Mouse (Mus musculus) midbrain, embryonic 13.5 days (tissue): ENCODE data around the gene Rnf187. TPM values are rescaled to one million over a fixed set of nuclear protein-coding genes. Genes with fewer than 3 reads are reported as not detected.

Source experiments
- ATAC-seq: fragments of 200-750 bp; cut with Nextera tagmentation; 2 replicates; pipeline ENCODE4 v1.8.0; 2017; ENCODE audit warnings: mild to moderate bottlenecking, moderate TSS enrichment, moderate library complexity
- H3K27ac ChIP-seq: fragments of 300-500 bp; sonication (generic); 2 replicates; pipeline ENCODE4 v1.5.1; 2015; ENCODE audit warnings: inconsistent platforms, mild to moderate bottlenecking, moderate library complexity
- H3K27me3 ChIP-seq: fragments of 300-500 bp; sonication (generic); 2 replicates; pipeline ENCODE4 v1.6.1; 2015; ENCODE audit warnings: mild to moderate bottlenecking, inconsistent platforms
- H3K36me3 ChIP-seq: fragments of 300-500 bp; sonication (generic); 2 replicates; pipeline ENCODE4 v1.6.1; 2015; ENCODE audit warnings: mild to moderate bottlenecking, inconsistent platforms
- H3K4me1 ChIP-seq: fragments of 300-500 bp; sonication (generic); replicated peaks from 2 replicates; pipeline ENCODE4 v1.6.1; 2015; ENCODE audit warnings: inconsistent platforms
- H3K4me2 ChIP-seq: fragments of 300-500 bp; sonication (generic); replicated peaks from 2 replicates; pipeline ENCODE4 v1.6.1; 2015; ENCODE audit warnings: moderate library complexity, mild to moderate bottlenecking, inconsistent platforms
- H3K4me3 ChIP-seq: fragments of 300-500 bp; sonication (generic); replicated peaks from 2 replicates; pipeline ENCODE4 v1.5.1; 2015; ENCODE audit warnings: mild to moderate bottlenecking, inconsistent platforms
- H3K9ac ChIP-seq: fragments of 300-500 bp; sonication (generic); replicated peaks from 2 replicates; pipeline ENCODE4 v1.6.1; 2015; ENCODE audit warnings: mild to moderate bottlenecking, inconsistent platforms
- H3K9me3 ChIP-seq: fragments of 300-500 bp; sonication (generic); 2 replicates; pipeline ENCODE4 v1.6.1; 2016; ENCODE audit warnings: mild to moderate bottlenecking, inconsistent platforms
- WGBS: fragments of 180-500 bp; shearing (Covaris S2); methylation state at CpG from one replicate; pipeline ENCODE4 v1.1.7; 2015; 5-methylcytosine and 5-hydroxymethylcytosine counted together
- microRNA-seq: library from miRNA; unstranded; fragments of <30 nt; microRNA quantifications from one replicate; pipeline ENCODE4, GENCODE M21; 2016
- polyA plus RNA-seq: library from polyadenylated mRNA; unstranded; fragments of >200 nt; fragmentation: Nextera tagmentation; extraction: Ambion mirVana; gene quantifications from 2 replicates; pipeline ENCODE4 v1.2.1, GENCODE M21; 2015

Gene Rnf187
- polyA plus RNA-seq, 1 experiment from 2014 or later: 491 TPM

DNA sequence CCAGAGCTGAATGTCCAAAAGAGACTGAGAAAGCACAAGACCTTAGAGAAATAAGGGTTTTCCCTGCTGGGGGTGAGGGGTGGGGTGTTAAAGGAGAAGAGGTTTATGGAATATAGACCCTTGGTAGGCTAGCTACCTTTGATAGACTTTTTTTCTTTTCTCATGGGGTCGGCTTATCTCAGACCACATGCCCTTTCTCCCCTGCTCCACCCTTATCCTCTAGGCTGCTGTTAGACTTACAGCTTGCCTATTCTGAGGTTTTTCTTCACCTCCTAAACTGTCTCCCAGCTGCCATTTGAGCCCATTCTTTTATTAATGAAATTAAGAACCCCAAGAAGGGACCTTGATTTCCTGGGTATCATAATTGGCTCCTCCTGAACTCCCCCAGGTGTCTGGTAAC is 24.9 kb downstream of the Rnf187 start:
- Histone ChIP-seq H3K27ac (no peak overlapping the region), H3K4me3 (no peak overlapping the region), H3K4me2 (no peak overlapping the region), H3K27me3 (no peaks in the 10 kb centered on the region), H3K9ac (no peak overlapping the region), H3K9me3 (no peaks in the 10 kb centered on the region), H3K36me3 (no peaks in the 10 kb centered on the region), H3K4me1 (peaks cover 9% of the 10 kb centered on the region)
- ATAC-seq: no peak
- WGBS: 90% methylated on average over 1 of the region's 1 CpGs

DNA sequence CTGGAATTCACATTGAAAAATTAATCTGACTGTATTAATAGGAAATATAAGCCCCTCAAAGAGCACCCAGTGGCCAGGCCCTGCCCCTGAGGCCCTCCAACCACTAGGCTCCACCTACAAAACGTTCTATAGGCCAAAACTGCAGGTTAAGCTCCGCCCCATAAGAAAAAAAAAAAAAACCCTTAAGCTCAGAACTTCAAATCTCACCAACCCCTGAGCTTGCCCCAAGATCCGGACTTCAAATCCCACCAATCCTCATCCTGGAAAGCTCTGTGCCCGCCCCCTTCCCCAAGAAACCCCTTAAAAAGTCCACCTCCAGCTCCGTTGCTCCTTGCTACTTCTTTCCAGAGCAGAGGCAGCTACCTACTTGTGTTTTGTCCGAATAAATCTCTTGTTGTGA is 33.9 kb downstream of the Rnf187 start:
- H3K9me3 ChIP-seq: no peaks in the 10 kb centered on the region
- no peaks in the 10 kb centered on the region for H3K27me3 ChIP-seq
- H3K4me3 ChIP-seq: no peak overlapping the region
- H3K4me2 ChIP-seq: peak overlapping the region; percentile 77; the same call in 1 of the 2 replicates
- H3K9ac ChIP-seq: no peak overlapping the region
- H3K27ac ChIP-seq: no peak overlapping the region
- H3K4me1 ChIP-seq: peaks cover 20% of the 10 kb centered on the region
- ATAC-seq: no peak
- WGBS: 43% methylated on average over 6 of the region's 6 CpGs
- H3K36me3 ChIP-seq: peaks cover 17% of the 10 kb centered on the region

DNA sequence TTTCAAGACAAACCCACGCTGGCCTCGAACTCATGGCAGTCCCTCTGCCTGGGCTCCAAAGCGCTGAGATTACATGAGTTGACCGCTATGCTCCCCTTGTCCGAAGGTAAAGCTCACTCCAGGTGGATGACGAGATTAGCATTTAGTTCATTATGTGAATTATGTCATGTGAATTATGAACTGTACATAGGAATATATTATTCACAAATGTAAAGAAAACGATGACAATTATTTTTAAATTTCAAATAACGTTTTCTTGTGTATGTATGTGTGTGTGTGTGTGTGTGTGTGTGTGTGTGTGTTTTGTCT is 34.4 kb downstream of the Rnf187 start:
- Histone ChIP-seq H3K9me3 (no peaks in the 10 kb centered on the region), H3K27ac (no peak overlapping the region), H3K4me3 (peak overlapping the region; percentile 81), H3K4me2 (peak overlapping the region; percentile 77), H3K4me1 (peaks cover 20% of the 10 kb centered on the region), H3K36me3 (peaks cover 17% of the 10 kb centered on the region), H3K9ac (no peak overlapping the region), H3K27me3 (no peaks in the 10 kb centered on the region)
- WGBS: 1% methylated on average over 8 of the region's 8 CpGs
- peak; percentile 24 for ATAC-seq

DNA sequence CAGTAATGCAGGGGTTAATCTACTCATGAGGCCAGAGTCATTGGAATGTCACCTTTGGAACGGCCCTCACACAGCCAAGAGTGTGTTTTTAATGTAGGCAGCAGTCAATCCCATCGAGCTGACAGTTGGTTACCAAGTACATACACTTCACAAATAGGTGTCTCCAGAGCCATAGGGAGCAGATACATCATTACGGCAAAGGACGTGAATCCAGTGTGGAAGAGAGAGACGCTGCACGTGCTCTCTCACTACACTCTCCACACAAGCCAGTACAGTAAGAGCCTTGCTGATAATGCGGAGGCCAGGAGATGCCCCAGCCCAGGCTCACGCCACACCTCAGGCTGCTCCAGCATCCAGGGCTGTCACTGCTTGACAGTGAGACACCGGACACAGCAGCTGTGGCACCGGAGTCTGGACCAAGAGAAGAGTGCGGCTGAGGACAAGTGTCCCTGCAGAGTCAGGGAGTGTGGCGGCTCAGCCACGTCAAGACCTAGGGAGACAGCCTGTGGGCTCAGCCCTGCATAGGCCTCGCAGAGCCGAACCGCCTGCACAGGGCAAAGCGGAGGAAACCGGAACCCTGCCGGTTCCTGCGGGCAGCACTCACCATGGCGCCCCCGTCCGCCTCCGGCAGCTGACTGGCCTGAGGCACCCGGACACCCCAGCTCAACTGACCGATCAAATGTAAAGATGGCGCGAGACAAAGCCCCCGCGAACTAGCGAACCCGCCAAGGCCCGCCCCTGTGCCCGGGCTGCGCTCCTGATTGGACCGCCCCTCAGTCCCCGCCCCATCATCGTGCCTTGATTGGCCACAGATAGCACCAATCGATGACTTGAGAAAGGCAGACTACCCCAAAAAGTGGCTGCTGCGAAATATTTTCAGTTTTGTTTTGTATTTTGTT is 35.0 kb downstream of the Rnf187 start, which contains the start of gene Zfp39:
Gene Zfp39 (minus strand): TSS at position 715 of the 899 bp plus-strand sequence.
- H3K27ac ChIP-seq: peak within 1 kb of the TSS; percentile 83
- peaks cover 23% of the 10 kb centered on the region for H3K36me3 ChIP-seq
- no peaks in the 10 kb centered on the region for H3K27me3 ChIP-seq
- H3K4me3 ChIP-seq: peak within 1 kb of the TSS; percentile 81
- peak within 1 kb of the TSS; percentile 85 for H3K9ac ChIP-seq
- H3K9me3 ChIP-seq: no peaks in the 10 kb centered on the region
- peak within 1 kb of the TSS; percentile 77 for H3K4me2 ChIP-seq
- WGBS: under 1% methylated on average over 40 of the region's 40 CpGs
- peak; percentile 98 for ATAC-seq
- H3K4me1 ChIP-seq: peaks cover 21% of the 10 kb centered on the region

DNA sequence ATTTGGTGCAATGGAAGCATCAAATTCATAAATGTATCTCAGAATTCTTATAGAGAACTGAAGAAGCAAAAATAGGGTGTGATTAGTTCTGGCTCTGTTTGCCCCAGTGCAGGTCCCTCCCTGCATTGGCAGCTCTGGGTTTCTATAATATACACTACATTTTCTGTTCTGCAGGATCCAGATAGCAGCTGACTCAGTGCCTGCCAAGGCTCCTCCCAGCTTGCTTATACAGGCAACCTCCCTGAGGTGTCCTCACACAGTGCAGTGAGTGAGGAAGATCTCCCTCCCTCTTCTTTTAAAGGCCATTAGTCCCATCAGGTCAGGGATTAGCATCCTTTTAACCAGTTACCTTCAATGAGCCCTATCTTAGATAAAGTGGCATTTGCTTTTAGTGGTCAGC is 37.6 kb downstream of the Rnf187 start:
- H3K27me3 ChIP-seq: no peaks in the 10 kb centered on the region
- no peak overlapping the region for H3K9ac ChIP-seq
- peaks cover 28% of the 10 kb centered on the region for H3K4me1 ChIP-seq
- no peaks in the 10 kb centered on the region for H3K9me3 ChIP-seq
- no peak overlapping the region for H3K27ac ChIP-seq
- H3K4me2 ChIP-seq: no peak overlapping the region
- no peak for ATAC-seq
- peaks cover 42% of the 10 kb centered on the region for H3K36me3 ChIP-seq
- no peak overlapping the region for H3K4me3 ChIP-seq

DNA sequence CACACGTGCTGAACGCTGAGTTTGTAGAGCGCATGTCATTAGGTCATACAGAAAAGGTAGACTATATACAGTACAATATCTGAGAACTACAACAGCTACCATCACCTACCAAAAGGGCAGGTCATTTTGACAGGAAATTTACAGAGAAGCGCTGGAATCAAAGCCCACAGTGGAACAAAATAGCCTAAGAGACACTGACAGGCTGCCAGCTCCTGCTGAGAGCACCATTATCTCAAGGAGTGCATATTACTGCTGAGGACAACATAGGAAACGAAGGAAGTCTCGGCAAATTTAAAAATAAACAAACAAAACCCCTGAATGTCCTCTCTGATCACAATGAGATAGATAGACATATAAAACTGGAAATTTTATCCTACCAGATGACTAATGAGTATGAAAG is 41.2 kb downstream of the Rnf187 start:
- H3K4me2 ChIP-seq: no peak overlapping the region
- H3K4me1 ChIP-seq: peaks cover 18% of the 10 kb centered on the region
- peaks cover 67% of the 10 kb centered on the region for H3K36me3 ChIP-seq
- no peak overlapping the region for H3K4me3 ChIP-seq
- 91% methylated on average over 6 of the region's 6 CpGs for WGBS
- H3K9me3 ChIP-seq: no peaks in the 10 kb centered on the region
- no peak for ATAC-seq
- H3K27me3 ChIP-seq: no peaks in the 10 kb centered on the region
- H3K27ac ChIP-seq: no peak overlapping the region
- no peak overlapping the region for H3K9ac ChIP-seq

DNA sequence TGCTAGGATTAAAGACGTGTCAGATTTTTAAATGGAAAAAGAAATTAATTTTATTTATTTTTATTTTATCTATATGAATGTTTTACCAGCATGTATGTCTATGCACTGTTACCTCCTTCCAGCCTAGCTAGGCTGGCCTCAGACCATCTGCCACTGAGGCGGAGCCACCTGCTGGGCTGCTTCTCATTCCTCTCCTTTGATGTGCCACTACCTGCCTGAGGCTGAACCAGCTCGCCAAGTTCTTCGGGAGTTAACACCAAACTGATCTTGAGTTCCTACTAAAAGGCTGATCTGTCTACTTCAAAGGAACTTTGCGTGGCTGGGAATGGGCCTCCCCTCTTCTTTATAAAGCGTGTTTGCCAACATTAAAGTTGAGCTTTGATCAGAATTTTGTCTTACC is 44.3 kb downstream of the Rnf187 start:
- Histone ChIP-seq H3K27me3 (no peaks in the 10 kb centered on the region), H3K4me1 (peaks cover 8% of the 10 kb centered on the region), H3K4me3 (no peak overlapping the region), H3K27ac (no peak overlapping the region), H3K9ac (no peak overlapping the region), H3K36me3 (peaks cover 76% of the 10 kb centered on the region), H3K4me2 (no peak overlapping the region), H3K9me3 (no peaks in the 10 kb centered on the region)
- no peak for ATAC-seq
- WGBS: 75% methylated on average over 6 of the region's 6 CpGs

DNA sequence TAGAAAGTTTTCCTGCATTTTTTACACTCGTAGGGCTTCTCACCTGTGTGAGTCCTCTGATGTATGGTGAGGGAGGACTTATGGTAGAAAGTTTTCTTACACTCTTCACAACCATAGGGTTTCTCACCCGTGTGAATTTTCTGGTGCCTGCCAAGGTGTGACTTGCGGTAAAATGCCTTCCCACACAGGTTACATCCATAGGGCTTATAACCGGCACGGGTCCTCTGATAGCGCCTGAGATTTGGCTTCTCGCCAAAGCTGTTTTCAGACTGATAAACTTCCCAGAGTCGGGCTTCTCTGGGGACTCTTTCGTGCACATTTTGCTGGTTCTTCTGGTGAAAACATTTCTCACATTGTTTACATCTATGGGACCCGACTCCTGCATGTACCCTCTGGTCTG is 48.2 kb downstream of the Rnf187 start:
- H3K27ac ChIP-seq: no peak overlapping the region
- no peaks in the 10 kb centered on the region for H3K4me1 ChIP-seq
- H3K4me3 ChIP-seq: no peak overlapping the region
- no peak for ATAC-seq
- 96% methylated on average over 10 of the region's 10 CpGs for WGBS
- H3K9me3 ChIP-seq: no peaks in the 10 kb centered on the region
- H3K36me3 ChIP-seq: peaks cover 51% of the 10 kb centered on the region
- no peak overlapping the region for H3K9ac ChIP-seq
- no peak overlapping the region for H3K4me2 ChIP-seq
- H3K27me3 ChIP-seq: no peaks in the 10 kb centered on the region

DNA sequence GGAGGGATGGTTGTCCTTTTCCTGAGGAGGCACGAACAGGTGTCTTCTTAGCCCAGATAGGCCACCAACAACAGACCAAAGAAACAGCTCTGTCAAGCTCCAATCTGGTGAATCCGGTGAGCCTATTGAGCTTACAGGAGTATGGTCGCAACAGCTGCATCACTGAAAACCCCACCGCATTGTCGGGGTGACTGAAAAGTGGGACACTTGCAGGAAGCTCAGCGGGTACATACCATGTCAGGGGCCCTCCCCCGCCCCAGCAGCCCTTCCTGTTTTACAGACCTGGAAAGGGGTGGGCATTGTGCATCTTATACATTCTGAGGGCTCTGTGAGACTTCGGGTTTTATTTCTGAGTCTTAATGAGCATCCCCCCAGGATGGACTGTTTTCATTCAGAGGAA is 55.0 kb downstream of the Rnf187 start:
- no peak for ATAC-seq
- no peaks in the 10 kb centered on the region for H3K27me3 ChIP-seq

More for the DNA sequence above, 55.0 kb downstream of the Rnf187 start:
- no peak overlapping the region for H3K4me2 ChIP-seq
- 86% methylated on average over 8 of the region's 8 CpGs for WGBS
- H3K4me1 ChIP-seq: no peaks in the 10 kb centered on the region
- peaks cover 43% of the 10 kb centered on the region for H3K36me3 ChIP-seq
- no peaks in the 10 kb centered on the region for H3K9me3 ChIP-seq
- no peak overlapping the region for H3K9ac ChIP-seq
- H3K4me3 ChIP-seq: no peak overlapping the region
- no peak overlapping the region for H3K27ac ChIP-seq

Small RNAs within 50 kb of the gene (microRNA-seq; reads per million reads assigned to microRNA genes)
- not detected for gene Gm44313

Other genes starting within 250 kb of the Rnf187 start
- not detected in 2 replicates for gene Olfr319, start 239.8 kb downstream of the Rnf187 start, polyA plus RNA-seq
- not detected in 2 replicates for gene Olfr318, start 214.9 kb downstream of the Rnf187 start, polyA plus RNA-seq
- gene Olfr317, start 199.7 kb downstream of the Rnf187 start, polyA plus RNA-seq: 0.12 and 0.23 TPM in 2 replicates
- not detected in 2 replicates for gene Olfr316, start 186.2 kb downstream of the Rnf187 start, polyA plus RNA-seq
- not detected in 2 replicates for gene Olfr315, start 165.7 kb downstream of the Rnf187 start, polyA plus RNA-seq
- not detected in 2 replicates for gene Olfr314, start 156.0 kb downstream of the Rnf187 start, polyA plus RNA-seq
- gene Fam183b, start 137.0 kb downstream of the Rnf187 start, polyA plus RNA-seq: 2.4 and 7.3 TPM in 2 replicates
- 0.10 TPM in 1 of 2 replicates, not detected in the other for gene Olfr313, start 123.9 kb downstream of the Rnf187 start, polyA plus RNA-seq
- not detected in 2 replicates for gene Olfr312, start 109.7 kb downstream of the Rnf187 start, polyA plus RNA-seq
- not detected in 2 replicates for gene Olfr311, start 99.7 kb downstream of the Rnf187 start, polyA plus RNA-seq
- 18.5 and 21.3 TPM in 2 replicates for gene Gm12258, start 91.8 kb downstream of the Rnf187 start, polyA plus RNA-seq
- gene 2810021J22Rik, start 71.7 kb downstream of the Rnf187 start, polyA plus RNA-seq: 12.7 and 14.0 TPM in 2 replicates
- 4.4 and 5.2 TPM in 2 replicates for gene Zfp39, start 34.7 kb downstream of the Rnf187 start, polyA plus RNA-seq
- not detected in 2 replicates for gene Btnl10, start 21.0 kb downstream of the Rnf187 start, polyA plus RNA-seq
- 383 and 402 TPM in 2 replicates for gene Hist3h2ba, start 10.0 kb upstream of the Rnf187 start, polyA plus RNA-seq
- 149 and 155 TPM in 2 replicates for gene Hist3h2a, start 15.8 kb upstream of the Rnf187 start, polyA plus RNA-seq
- gene Trim17, start 15.8 kb upstream of the Rnf187 start, polyA plus RNA-seq: 1.1 and 1.3 TPM in 2 replicates
- 18.7 and 21.9 TPM in 2 replicates for gene Trim11, start 39.2 kb upstream of the Rnf187 start, polyA plus RNA-seq
- gene Obscn, start 197.5 kb upstream of the Rnf187 start, polyA plus RNA-seq: 0.04 and 0.08 TPM in 2 replicates
- 7.2 and 7.6 TPM in 2 replicates for gene Iba57, start 224.8 kb upstream of the Rnf187 start, polyA plus RNA-seq
- 0.35 TPM in 1 of 2 replicates, not detected in the other for gene Gjc2, start 244.3 kb upstream of the Rnf187 start, polyA plus RNA-seq